Mouse (Mus musculus): ENCODE measurements around the gene Gpr171. TPM values are rescaled to one million over a fixed set of nuclear protein-coding genes. Genes with fewer than 3 reads are reported as not detected.
"Not testable (repeated sequence)": the region's sequence is repeated elsewhere in the genome, so short reads cannot be mapped to it uniquely, and the experiment has no call there.

The Gpr171 gene
- polyA plus RNA-seq (2012; rRNA removed): 0.86 and 0.90 TPM in 2 replicates

- TF ChIP-seq CTCF (IDR thresholded peaks at IDR 0.05; ENCODE audit: insufficient read depth, low read length) (no peak), POLR2A (IDR thresholded peaks at IDR 0.05; ENCODE audit: borderline replicate concordance, extremely low read depth, low read depth, low read length) (no peak)
- no peak for DNase-seq
- Histone ChIP-seq H3K4me3 (replicated peaks; ENCODE audit: extremely low read depth, low read depth, low read length) (no peak within 1 kb of the TSS), H3K4me1 (ENCODE audit: control insufficient read depth, insufficient read depth, low read length) (no peaks in the 10 kb centered on the region; the same call in 1 of the 2 replicates)
- WGBS: 70% methylated on average over 6 of the region's 6 CpGs
Observed at GRCm38 (mm10) chr3:59101218-59101986, at the start of gene Gpr171. Gpr171 (minus strand) TSS chr3:59101821.

- Histone ChIP-seq H3K4me1 (ENCODE audit: control insufficient read depth, insufficient read depth, low read length) (no peaks in the 10 kb centered on the region), H3K4me3 (replicated peaks; ENCODE audit: extremely low read depth, low read depth, low read length) (no peak overlapping the region)
- no peak for TF ChIP-seq POLR2A (IDR thresholded peaks at IDR 0.05; ENCODE audit: borderline replicate concordance, extremely low read depth, low read depth, low read length)
- TF ChIP-seq CTCF (IDR thresholded peaks at IDR 0.05; ENCODE audit: insufficient read depth, low read length): no peak
- WGBS: 94% methylated on average over 2 of the region's 2 CpGs
- no peak for DNase-seq
Observed at GRCm38 (mm10) chr3:59150624-59151023, 49.0 kb upstream of the Gpr171 start.

- TF ChIP-seq CTCF (IDR thresholded peaks at IDR 0.05; ENCODE audit: insufficient read depth, low read length) (no peak), POLR2A (IDR thresholded peaks at IDR 0.05; ENCODE audit: borderline replicate concordance, extremely low read depth, low read depth, low read length) (no peak)
- no peak for DNase-seq
- no peaks in the 10 kb centered on the region for H3K4me1 ChIP-seq (ENCODE audit: control insufficient read depth, insufficient read depth, low read length)
- no peak overlapping the region for H3K4me3 ChIP-seq (replicated peaks; ENCODE audit: extremely low read depth, low read depth, low read length)
Observed at GRCm38 (mm10) chr3:59149646-59150045, 48.0 kb upstream of the Gpr171 start.

DNA sequence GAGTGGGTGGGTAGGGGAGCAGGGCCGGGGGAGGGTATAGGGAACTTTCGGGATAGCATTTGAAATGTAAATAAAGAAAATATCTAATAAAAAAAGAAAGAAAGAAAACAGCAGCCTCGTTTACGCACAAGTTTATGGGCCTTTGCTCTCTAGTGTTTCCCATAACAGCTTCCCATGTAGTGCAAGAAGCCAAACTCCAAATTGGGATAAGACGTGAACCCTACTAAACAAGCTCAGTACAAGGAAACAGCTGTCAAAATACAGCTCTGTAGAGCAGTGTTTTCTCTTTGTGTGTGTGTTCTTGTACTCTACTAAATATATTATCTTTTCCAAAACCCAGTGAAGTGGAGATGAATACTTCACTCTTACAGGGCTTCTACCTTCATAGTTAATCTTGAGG lies 43.6 kb upstream of the Gpr171 start:
- TF ChIP-seq CTCF (IDR thresholded peaks at IDR 0.05; ENCODE audit: insufficient read depth, low read length): no peak
- TF ChIP-seq POLR2A (IDR thresholded peaks at IDR 0.05; ENCODE audit: borderline replicate concordance, extremely low read depth, low read depth, low read length): no peak
- no peak overlapping the region for H3K4me3 ChIP-seq (replicated peaks; ENCODE audit: extremely low read depth, low read depth, low read length)
- no peak for DNase-seq
- 63% methylated on average over 5 of the region's 5 CpGs for WGBS
- H3K4me1 ChIP-seq (ENCODE audit: control insufficient read depth, insufficient read depth, low read length): no peaks in the 10 kb centered on the region

GRCm38 (mm10) chr3:59141507-59142305 lies 40.1 kb upstream of the Gpr171 start:
- no peak for DNase-seq
- H3K4me1 ChIP-seq (ENCODE audit: control insufficient read depth, insufficient read depth, low read length): no peaks in the 10 kb centered on the region
- 52% methylated on average over 8 of the region's 8 CpGs for WGBS
- TF ChIP-seq CTCF (IDR thresholded peaks at IDR 0.05; ENCODE audit: insufficient read depth, low read length) (no peak), POLR2A (IDR thresholded peaks at IDR 0.05; ENCODE audit: borderline replicate concordance, extremely low read depth, low read depth, low read length) (no peak)
- H3K4me3 ChIP-seq (replicated peaks; ENCODE audit: extremely low read depth, low read depth, low read length): no peak overlapping the region

DNA sequence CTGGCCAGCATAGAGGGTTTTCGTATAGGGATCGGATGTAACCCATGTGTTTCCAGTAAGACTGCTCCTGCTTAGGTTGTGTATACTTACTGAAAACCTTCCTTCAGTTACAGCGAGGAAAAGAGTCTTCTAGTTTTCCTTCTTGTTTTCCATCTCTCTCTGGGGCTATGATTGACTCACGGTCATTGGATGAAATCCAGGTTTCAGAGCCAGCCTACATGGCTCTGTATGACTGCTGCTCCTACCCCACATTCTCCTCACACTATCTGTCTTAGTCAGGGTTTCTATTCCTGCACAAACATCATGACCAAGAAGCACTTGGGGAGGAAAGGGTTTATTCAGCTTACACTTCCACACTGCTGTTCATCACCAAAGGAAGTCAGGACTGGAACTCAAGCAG lies 39.3 kb upstream of the Gpr171 start:
- not testable (repeated sequence) for H3K4me3 ChIP-seq (replicated peaks; ENCODE audit: extremely low read depth, low read depth, low read length); DNase-seq; H3K4me1 ChIP-seq (ENCODE audit: control insufficient read depth, insufficient read depth, low read length)
- 80% methylated on average over 4 of the region's 4 CpGs for WGBS

DNA sequence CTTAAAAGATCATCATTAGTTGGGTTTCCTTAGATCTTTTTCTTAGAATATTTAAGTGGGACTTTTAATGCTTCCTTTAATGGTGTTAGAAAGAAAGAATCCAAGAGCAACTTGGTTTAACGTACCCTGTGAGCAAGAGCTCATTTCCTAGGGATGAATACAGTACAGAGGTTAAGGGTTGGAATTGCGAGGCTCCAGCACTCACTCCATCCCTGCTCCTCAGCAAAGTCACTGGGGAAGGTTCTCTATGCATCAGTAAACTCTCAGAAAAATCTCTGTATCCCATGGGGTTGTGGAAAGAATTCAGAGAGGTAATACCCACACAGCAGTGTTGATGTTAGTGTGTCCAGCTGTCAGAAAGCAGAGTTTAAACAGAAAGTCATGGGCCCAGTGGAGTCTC lies 38.5 kb upstream of the Gpr171 start:
- no peak for DNase-seq
- no peak overlapping the region for H3K4me3 ChIP-seq (replicated peaks; ENCODE audit: extremely low read depth, low read depth, low read length)
- H3K4me1 ChIP-seq (ENCODE audit: control insufficient read depth, insufficient read depth, low read length): no peaks in the 10 kb centered on the region
- WGBS: 74% methylated on average over 2 of the region's 2 CpGs
- no peak for TF ChIP-seq CTCF (IDR thresholded peaks at IDR 0.05; ENCODE audit: insufficient read depth, low read length)
- no peak for TF ChIP-seq POLR2A (IDR thresholded peaks at IDR 0.05; ENCODE audit: borderline replicate concordance, extremely low read depth, low read depth, low read length)

- TF ChIP-seq CTCF (IDR thresholded peaks at IDR 0.05; ENCODE audit: insufficient read depth, low read length) (no peak), POLR2A (IDR thresholded peaks at IDR 0.05; ENCODE audit: borderline replicate concordance, extremely low read depth, low read depth, low read length) (no peak)
- no peaks in the 10 kb centered on the region for H3K4me1 ChIP-seq (ENCODE audit: control insufficient read depth, insufficient read depth, low read length)
Observed at GRCm38 (mm10) chr3:59139651-59140051, 38.0 kb upstream of the Gpr171 start.

GRCm38 (mm10) chr3:59138946-59139468 lies 37.4 kb upstream of the Gpr171 start:
- no peak for TF ChIP-seq POLR2A (IDR thresholded peaks at IDR 0.05; ENCODE audit: borderline replicate concordance, extremely low read depth, low read depth, low read length)
- no peak for TF ChIP-seq CTCF (IDR thresholded peaks at IDR 0.05; ENCODE audit: insufficient read depth, low read length)

More at GRCm38 (mm10) chr3:59139651-59140051, 38.0 kb upstream of the Gpr171 start:
- no peak overlapping the region for H3K4me3 ChIP-seq (replicated peaks; ENCODE audit: extremely low read depth, low read depth, low read length)
- no peak for DNase-seq

More at GRCm38 (mm10) chr3:59138946-59139468, 37.4 kb upstream of the Gpr171 start:
- DNase-seq: no peak
- 62% methylated on average over 12 of the region's 12 CpGs for WGBS
- H3K4me3 ChIP-seq (replicated peaks; ENCODE audit: extremely low read depth, low read depth, low read length): no peak overlapping the region
- H3K4me1 ChIP-seq (ENCODE audit: control insufficient read depth, insufficient read depth, low read length): no peaks in the 10 kb centered on the region

Data from lung, adult 2 months (tissue).